Mouse (Mus musculus) neutrophil, adult 5-6 weeks (primary cell): Measurements from ENCODE around the gene Ngly1. TPM values are rescaled to one million over a fixed set of nuclear protein-coding genes. Genes with fewer than 3 reads are reported as not detected.
"Not testable (repeated sequence)": the region's sequence is repeated elsewhere in the genome, so short reads cannot be mapped to it uniquely, and the experiment has no call there.

Experiments
- ATAC-seq: fragments of 151-379, 151-347 bp; 2 replicates; pipeline ENCODE4 v1.8.0; 2017; ENCODE audit warnings: mild to moderate bottlenecking, moderate TSS enrichment; ENCODE audit not compliant: insufficient number of reproducible peaks, poor library complexity, low FRiP score, severe bottlenecking; ENCODE audit errors: extremely low read depth
- total RNA-seq: library from RNA; stranded (forward); fragments of 200-1000 nt; gene quantifications from 2 replicates; pipeline ENCODE4 v1.2.3, GENCODE M21; 2017

The Ngly1 gene
- total RNA-seq, 1 experiment from 2014 or later = 81.8 TPM

DNA sequence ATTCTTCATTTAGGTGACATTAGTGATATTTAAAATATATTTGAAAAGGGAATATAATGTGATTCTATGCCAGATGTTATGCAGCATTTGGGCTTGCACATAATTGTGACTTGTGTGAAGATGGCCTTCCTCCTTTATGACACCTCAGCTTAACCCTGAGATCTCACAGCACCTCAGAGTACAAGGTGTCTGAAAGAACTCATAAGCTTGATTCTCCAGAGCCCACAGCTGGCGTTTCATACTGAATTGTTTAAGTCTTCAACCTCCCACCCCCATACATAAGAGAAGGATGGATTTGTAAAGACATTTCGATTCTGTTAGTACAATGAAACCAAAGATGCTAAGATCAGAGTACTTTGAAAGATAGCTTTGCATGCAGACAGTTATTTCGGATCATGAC is 1.0 kb downstream of the Ngly1 start:
- ATAC-seq = no peak

DNA sequence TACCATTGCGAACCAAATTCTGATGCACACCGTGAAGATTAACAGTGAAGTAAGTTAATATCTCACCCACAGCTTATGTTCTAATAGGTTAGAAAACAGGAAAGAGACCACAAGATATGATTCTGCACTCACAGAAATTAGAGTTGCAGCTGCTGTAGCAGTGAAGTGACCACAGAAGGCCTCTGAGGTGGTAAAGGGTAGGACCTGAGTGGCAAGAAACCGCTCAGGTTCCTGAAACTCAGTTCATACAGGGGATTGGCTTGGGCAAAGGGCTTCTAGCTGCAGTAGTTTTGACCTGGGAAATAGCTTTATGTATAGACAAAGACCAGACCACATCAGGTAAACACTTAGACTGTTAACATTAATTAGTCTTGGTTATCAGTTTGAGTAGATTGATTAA is 6.7 kb downstream of the Ngly1 start:
- ATAC-seq = no peak

DNA sequence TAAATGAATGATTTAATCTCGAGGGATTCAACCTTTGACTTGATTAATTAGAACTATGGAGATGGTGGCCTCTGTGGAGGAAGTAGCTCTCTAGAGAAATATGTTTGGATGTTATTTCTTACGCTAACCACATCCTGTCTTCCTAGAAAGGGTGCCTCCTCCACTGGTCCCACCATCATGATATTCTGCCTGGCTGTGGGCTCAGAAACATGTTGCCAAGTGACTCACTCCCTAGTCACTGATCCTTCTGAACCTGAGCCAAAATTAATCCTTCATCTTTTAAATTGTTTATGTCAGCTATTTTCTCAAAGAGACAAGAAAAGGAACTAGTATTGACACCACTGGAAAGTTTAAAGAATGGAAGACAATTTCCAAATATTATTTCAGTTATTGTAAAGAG is 7.1 kb downstream of the Ngly1 start:
- ATAC-seq = 0 out of 2 replicates have a peak, but pooled peaks have one; percentile 44

DNA sequence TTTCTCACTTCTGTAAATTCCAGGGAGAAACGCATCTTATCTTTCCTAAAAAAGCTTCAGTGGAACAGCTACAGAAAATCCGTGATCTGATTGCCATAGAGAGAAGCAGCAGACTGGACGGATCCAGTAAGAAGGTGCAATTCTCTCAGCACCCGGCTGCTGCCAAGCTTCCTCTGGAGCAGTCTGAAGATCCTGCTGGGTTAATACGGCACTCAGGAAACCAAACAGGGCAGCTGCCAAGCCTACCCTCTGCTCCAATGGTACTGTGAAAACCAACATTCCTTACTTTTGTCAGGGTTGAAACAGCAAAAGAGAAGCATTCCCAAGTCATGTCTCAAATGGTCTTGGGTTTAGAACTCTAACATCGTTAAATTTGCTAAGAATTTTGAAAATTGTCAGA is 11.5 kb downstream of the Ngly1 start:
- ATAC-seq = no peak

GRCm38 (mm10) chr14:16261869-16262268 is 12.8 kb downstream of the Ngly1 start:
- ATAC-seq = no peak

- no peak for ATAC-seq
Observed at GRCm38 (mm10) chr14:16267028-16267427, 17.9 kb downstream of the Ngly1 start.

DNA sequence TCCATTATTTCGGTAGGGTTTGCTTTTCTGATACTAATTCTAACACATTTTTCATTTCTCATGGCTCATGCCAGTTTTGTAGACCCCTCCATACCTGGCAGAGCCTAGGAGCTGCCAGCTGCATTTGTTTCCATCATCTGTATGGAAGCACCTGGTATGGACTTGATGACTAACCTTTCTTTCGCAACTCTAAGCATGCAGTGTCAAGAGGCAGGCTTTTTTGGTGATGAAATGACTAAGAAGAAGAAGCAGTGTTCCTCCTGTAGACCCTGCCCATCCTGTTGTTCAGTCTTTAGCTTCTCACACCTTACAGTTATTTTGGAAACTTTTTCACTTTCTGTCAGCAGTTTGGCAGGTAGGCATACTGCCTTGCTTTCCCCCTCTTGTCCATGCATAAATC is 20.7 kb downstream of the Ngly1 start:
- peak; percentile 75 for ATAC-seq

GRCm38 (mm10) chr14:16273677-16274076 is 24.6 kb downstream of the Ngly1 start:
- no peak for ATAC-seq

DNA sequence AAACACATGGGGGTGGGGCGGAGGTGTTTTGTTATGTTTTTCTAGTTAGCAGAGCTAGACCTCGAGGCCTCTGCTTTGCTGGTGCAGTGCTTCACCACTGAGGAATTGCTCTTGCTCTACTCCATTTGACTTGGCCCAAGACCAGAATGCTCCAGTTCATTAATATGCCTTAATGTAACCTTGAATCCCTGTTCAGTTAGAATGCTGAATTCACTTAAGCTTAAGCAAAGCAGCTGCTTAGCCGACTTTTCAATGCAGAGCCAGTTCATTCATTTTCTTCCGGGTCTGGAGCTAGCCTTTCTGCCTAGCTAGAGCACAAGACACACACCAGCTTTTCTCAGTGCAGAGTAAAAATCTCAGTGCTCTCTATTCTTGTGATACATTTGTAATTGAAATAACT is 30.1 kb downstream of the Ngly1 start:
- ATAC-seq = no peak

- no peak for ATAC-seq
Observed at GRCm38 (mm10) chr14:16283966-16284365, 34.9 kb downstream of the Ngly1 start.

GRCm38 (mm10) chr14:16292371-16292770 is 43.3 kb downstream of the Ngly1 start:
- ATAC-seq = no peak

DNA sequence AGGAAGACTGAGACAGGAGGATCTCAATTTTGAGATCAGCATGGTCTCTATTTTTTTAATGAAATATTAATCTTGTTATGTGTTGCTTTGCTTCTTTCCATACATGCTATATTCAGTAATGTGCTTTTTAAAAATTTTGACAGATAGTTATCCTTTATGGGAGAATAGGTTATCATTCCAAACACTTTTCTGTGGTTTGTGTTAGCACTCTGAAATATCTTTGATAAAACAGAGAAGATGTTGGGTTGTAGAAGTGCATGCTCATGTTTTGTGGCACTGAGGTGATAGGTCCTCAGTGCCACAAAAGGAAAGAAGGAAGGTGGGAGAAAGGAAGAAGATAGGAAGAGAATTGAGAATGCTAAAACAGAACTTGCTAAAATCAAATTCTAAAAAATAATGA is 43.9 kb downstream of the Ngly1 start:
- no peak for ATAC-seq

GRCm38 (mm10) chr14:16293921-16294320 is 44.8 kb downstream of the Ngly1 start:
- ATAC-seq = no peak

GRCm38 (mm10) chr14:16296816-16297468 is 47.9 kb downstream of the Ngly1 start:
- ATAC-seq = no peak

- no peak for ATAC-seq
Observed at GRCm38 (mm10) chr14:16301735-16302134, 52.7 kb downstream of the Ngly1 start.

- 0 out of 2 replicates have a peak, but pooled peaks have one; percentile 48 for ATAC-seq
Observed at GRCm38 (mm10) chr14:16302688-16303087, 53.6 kb downstream of the Ngly1 start.

GRCm38 (mm10) chr14:16310791-16311190 is 61.7 kb downstream of the Ngly1 start:
- ATAC-seq = no peak

GRCm38 (mm10) chr14:16312599-16312998 is 63.5 kb downstream of the Ngly1 start:
- no peak for ATAC-seq

- ATAC-seq = not testable (repeated sequence)
Observed at GRCm38 (mm10) chr14:16313073-16313472, 64.0 kb downstream of the Ngly1 start.

GRCm38 (mm10) chr14:16313936-16314521 is 64.9 kb downstream of the Ngly1 start:
- ATAC-seq = no peak

DNA sequence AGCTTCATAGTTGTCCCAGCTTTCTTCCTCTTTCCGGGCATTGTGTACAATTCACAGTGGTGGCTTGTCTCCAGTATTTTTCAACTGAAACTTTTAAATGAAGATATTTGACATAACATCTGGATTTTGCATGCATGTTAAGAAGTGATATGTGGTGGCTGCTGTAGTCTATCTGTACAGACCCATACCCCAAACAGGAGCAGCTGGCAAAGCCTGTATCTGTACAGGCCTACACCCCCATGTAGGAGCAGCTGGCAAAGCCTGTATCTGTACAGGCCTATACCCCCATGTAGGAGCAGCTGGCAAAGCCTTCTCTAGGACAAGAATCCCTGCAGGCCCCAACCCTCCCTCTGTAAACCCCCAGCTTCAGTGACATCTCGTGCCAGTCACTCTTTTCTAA is 65.8 kb downstream of the Ngly1 start:
- ATAC-seq = no peak
